Mouse (Mus musculus) heart, embryonic 14.5 days (tissue): ENCODE data around the gene Slfn9. TPM values are rescaled to one million over a fixed set of nuclear protein-coding genes. Genes with fewer than 3 reads are reported as not detected.

Experiments used
- ATAC-seq: fragments of 200-750 bp; cut with Nextera tagmentation; 2 replicates; pipeline ENCODE4 v1.8.0; 2017; ENCODE audit warnings: low read depth, moderate TSS enrichment; ENCODE audit not compliant: insufficient number of reproducible peaks, insufficient read depth, low FRiP score
- H3K27ac ChIP-seq, 2 experiments: fragments of 200-500 bp in 1 of 2; fragments of 300-500 bp in 1 of 2; sonication (generic) in 1 of 2; replicated peaks in 1 of 2; 2 replicates each; pipeline ENCODE4 v1.5.1; 2012 to 2014; ENCODE audit warnings: low read depth in 2 of 2, low read length in 2 of 2, control low read depth in 1 of 2, mild to moderate bottlenecking in 1 of 2, mixed read lengths in 1 of 2; ENCODE audit not compliant: control insufficient read depth in 1 of 2, insufficient read depth in 1 of 2
- H3K27me3 ChIP-seq: fragments of 300-500 bp; sonication (generic); 2 replicates; pipeline ENCODE4 v1.6.1; 2014; ENCODE audit warnings: mild to moderate bottlenecking, low read length, control low read depth; ENCODE audit not compliant: control insufficient read depth, insufficient read depth
- H3K36me3 ChIP-seq: fragments of 300-500 bp; sonication (generic); 2 replicates; pipeline ENCODE4 v1.6.1; 2014; ENCODE audit warnings: mild to moderate bottlenecking, control low read depth, low read length, mixed read lengths; ENCODE audit not compliant: control insufficient read depth, insufficient read depth
- H3K4me1 ChIP-seq, 2 experiments: fragments of 200-500 bp in 1 of 2; fragments of 300-500 bp in 1 of 2; sonication (generic) in 1 of 2; 2 replicates each; pipeline ENCODE4 v1.6.1; 2012 to 2014; ENCODE audit warnings: low read length in 2 of 2, control low read depth in 1 of 2, mixed read lengths in 1 of 2; ENCODE audit not compliant: control insufficient read depth in 2 of 2, insufficient read depth in 2 of 2
- H3K4me2 ChIP-seq: fragments of 300-500 bp; sonication (generic); 2 replicates; pipeline ENCODE4 v1.6.1; 2014; ENCODE audit warnings: mild to moderate bottlenecking, low read length
- H3K4me3 ChIP-seq, 2 experiments: fragments of 200-500 bp in 1 of 2; fragments of 300-500 bp in 1 of 2; sonication (generic) in 1 of 2; 2 replicates each; pipeline ENCODE4 v1.5.1; 2012 to 2014; ENCODE audit warnings: low read length in 2 of 2, mild to moderate bottlenecking in 2 of 2, control low read depth in 1 of 2, low read depth in 1 of 2, moderate library complexity in 1 of 2; ENCODE audit not compliant: control insufficient read depth in 1 of 2, insufficient read depth in 1 of 2
- H3K9ac ChIP-seq: fragments of 300-500 bp; sonication (generic); 2 replicates; pipeline ENCODE4 v1.6.1; 2014; ENCODE audit warnings: mild to moderate bottlenecking, low read length
- H3K9me3 ChIP-seq: fragments of 300-500 bp; sonication (generic); 2 replicates; pipeline ENCODE4 v1.6.1; 2016; ENCODE audit warnings: low read length, control low read depth; ENCODE audit not compliant: control insufficient read depth
- WGBS: fragments of 180-500 bp; shearing (Covaris S2); extraction: QIAGEN DNeasy Blood & Tissue Kit; methylation state at CpG from one replicate; pipeline ENCODE4 v1.1.7; 2014; 5-methylcytosine and 5-hydroxymethylcytosine counted together
- microRNA-seq: library from miRNA; unstranded; fragments of <30 nt; microRNA quantifications from one replicate; pipeline ENCODE4, GENCODE M21; 2016
- polyA plus RNA-seq: library from polyadenylated mRNA; unstranded; fragments of >200 nt; fragmentation: Nextera tagmentation; extraction: Ambion mirVana; gene quantifications from 2 replicates; pipeline ENCODE4 v1.2.1, GENCODE M21; 2014

Slfn9 gene
- polyA plus RNA-seq, 1 experiment from 2014 or later = 12.4 TPM

DNA sequence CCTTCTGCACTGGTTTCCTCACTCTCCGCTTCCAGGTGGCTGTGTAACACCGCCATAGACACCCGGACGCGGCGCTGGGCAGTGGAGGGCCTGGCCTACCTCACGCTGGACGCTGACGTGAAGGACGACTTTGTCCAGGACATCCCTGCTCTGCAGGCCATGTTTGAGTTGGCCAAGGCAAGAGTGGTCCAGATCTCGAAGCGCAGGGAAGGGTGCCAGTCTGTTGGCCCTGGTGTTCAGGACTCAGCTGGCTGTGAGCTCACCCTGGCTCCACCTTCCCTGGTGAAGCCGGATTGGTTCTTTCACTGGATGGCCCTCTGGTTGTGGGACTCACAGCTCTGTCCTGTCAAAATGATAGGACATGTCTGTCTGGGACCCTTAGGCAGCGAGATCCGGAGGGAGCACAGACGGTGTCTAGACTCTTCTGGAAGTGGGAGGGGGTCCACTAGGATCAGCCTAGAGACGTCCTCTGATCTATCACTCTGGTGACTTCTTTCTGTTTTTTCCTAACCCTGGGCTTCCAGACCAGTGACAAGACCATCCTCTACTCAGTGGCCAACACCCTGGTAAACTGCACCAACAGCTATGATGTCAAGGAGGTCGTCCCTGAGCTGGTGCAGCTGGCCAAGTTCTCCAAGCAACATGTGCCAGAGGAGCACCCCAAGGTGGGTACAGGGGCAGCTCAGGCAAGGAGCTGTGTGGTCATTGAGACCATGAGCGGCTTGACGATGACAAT, 62.6 kb downstream of the Slfn9 start:
- 0 out of 2 replicates have a peak, but pooled peaks cover 4% of the 10 kb centered on the region for H3K27me3 ChIP-seq
- peaks cover 10 to 16% of the 10 kb centered on the region in 2 experiments; a peak in 3 of 4 replicates for H3K4me1 ChIP-seq
- no peak for ATAC-seq
- WGBS = 61% methylated on average over 20 of the region's 20 CpGs
- H3K27ac ChIP-seq = no peak overlapping the region
- H3K36me3 ChIP-seq = peaks cover 77% of the 10 kb centered on the region
- H3K9ac ChIP-seq = no peak overlapping the region
- H3K4me3 ChIP-seq = no peak overlapping the region
- no peaks in the 10 kb centered on the region; the same call in 1 of the 2 replicates for H3K9me3 ChIP-seq
- H3K4me2 ChIP-seq = no peak overlapping the region

Small RNAs within 50 kb of the gene (microRNA-seq; reads per million reads assigned to microRNA genes)
- gene Gm27598 (not detected), gene Mir7679 (not detected)

Other genes starting within 250 kb of the Slfn9 start
- 0.38 and 0.47 TPM in 2 replicates for gene Cct6b, start 227.5 kb downstream of the Slfn9 start, polyA plus RNA-seq
- 24.4 and 27.1 TPM in 2 replicates for gene Zfp830, start 227.5 kb downstream of the Slfn9 start, polyA plus RNA-seq
- 22.9 and 25.4 TPM in 2 replicates for gene Lig3, start 210.7 kb downstream of the Slfn9 start, polyA plus RNA-seq
- 3.7 and 3.8 TPM in 2 replicates for gene Rffl, start 120.6 kb downstream of the Slfn9 start, polyA plus RNA-seq
- gene Rad51d, start 101.2 kb downstream of the Slfn9 start, polyA plus RNA-seq = 15.0 and 15.8 TPM in 2 replicates
- 0.09 and 0.35 TPM in 2 replicates for gene Fndc8, start 99.7 kb downstream of the Slfn9 start, polyA plus RNA-seq
- gene Nle1, start 83.4 kb downstream of the Slfn9 start, polyA plus RNA-seq = 18.8 and 19.0 TPM in 2 replicates
- gene Unc45b, start 81.3 kb downstream of the Slfn9 start, polyA plus RNA-seq = 206 and 211 TPM in 2 replicates
- gene Slfn5, start 40.5 kb downstream of the Slfn9 start, polyA plus RNA-seq = 6.2 and 6.8 TPM in 2 replicates
- 0.58 TPM in 2 replicates for gene Slfn8, start 29.0 kb upstream of the Slfn9 start, polyA plus RNA-seq
- 4.5 and 5.5 TPM in 2 replicates for gene Slfn2, start 73.3 kb upstream of the Slfn9 start, polyA plus RNA-seq
- 0.11 and 0.80 TPM in 2 replicates for gene Slfn1, start 125.0 kb upstream of the Slfn9 start, polyA plus RNA-seq
- not detected in 2 replicates for gene Slfn4, start 183.4 kb upstream of the Slfn9 start, polyA plus RNA-seq
- gene Slfn3, start 199.5 kb upstream of the Slfn9 start, polyA plus RNA-seq = 1.3 and 1.6 TPM in 2 replicates